Mouse (Mus musculus) olfactory bulb, adult 2 months (tissue): ENCODE results near the gene Pknox2.

Experiments used
- CTCF ChIP-seq: fragments of 200-500 bp; IDR thresholded peaks from 2 replicates; pipeline ENCODE4 v1.5.1; 2012; ENCODE audit warnings: low read depth, mild to moderate bottlenecking, low read length, moderate library complexity; ENCODE audit not compliant: insufficient read depth
- POLR2A ChIP-seq: fragments of 200-500 bp; IDR thresholded peaks from 2 replicates; pipeline ENCODE4 v1.6.1; 2012; ENCODE audit warnings: mild to moderate bottlenecking, low read depth, low read length, moderate library complexity; ENCODE audit not compliant: insufficient read depth

DNA sequence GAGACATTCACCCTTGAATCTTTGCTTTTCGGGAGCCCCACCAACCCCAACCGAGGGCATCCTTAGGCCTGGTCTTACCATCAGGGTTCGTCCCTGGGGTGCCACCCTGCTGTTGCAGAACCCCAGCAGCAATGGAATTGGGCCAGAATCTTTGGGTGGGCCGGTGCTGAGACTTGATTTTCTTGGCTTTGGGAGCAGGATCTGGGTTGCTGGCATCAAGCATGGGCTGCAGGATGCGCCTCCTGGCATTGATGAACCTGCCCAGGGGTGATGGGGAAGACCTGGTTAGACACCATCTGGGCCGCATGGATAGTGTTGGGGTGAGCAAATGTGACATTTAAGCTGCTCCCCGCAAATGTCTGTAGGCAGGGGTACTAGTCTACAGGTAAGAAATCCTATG, 253.0 kb downstream of the Pknox2 start:
- TF ChIP-seq POLR2A = no peak
- no peak for TF ChIP-seq CTCF
